Mouse (Mus musculus) intestine, embryonic 16.5 days (tissue): ENCODE data around the gene Pnpla8. TPM values are rescaled to one million over a fixed set of nuclear protein-coding genes. Genes with fewer than 3 reads are reported as not detected.
"Not testable (repeated sequence)": the region's sequence is repeated elsewhere in the genome, so short reads cannot be mapped to it uniquely, and the experiment has no call there.

Experiments used
- ATAC-seq: fragments of 200-750 bp; cut with Nextera tagmentation; 2 replicates; pipeline ENCODE4 v1.8.0; 2017; ENCODE audit warnings: moderate TSS enrichment, moderate library complexity
- H3K27ac ChIP-seq: fragments of 300-500 bp; sonication (generic); 2 replicates; pipeline ENCODE4 v1.5.1; 2014; ENCODE audit warnings: mild to moderate bottlenecking, low read length
- H3K27me3 ChIP-seq: fragments of 300-500 bp; sonication (generic); replicated peaks from 2 replicates; pipeline ENCODE4 v1.6.1; 2014; ENCODE audit warnings: low read length, control low read depth, mixed read lengths; ENCODE audit not compliant: control insufficient read depth, insufficient read depth
- H3K36me3 ChIP-seq: fragments of 300-500 bp; sonication (generic); 2 replicates; pipeline ENCODE4 v1.6.1; 2014; ENCODE audit warnings: low read length, control low read depth; ENCODE audit not compliant: control insufficient read depth, insufficient read depth
- H3K4me1 ChIP-seq: fragments of 300-500 bp; sonication (generic); 2 replicates; pipeline ENCODE4 v1.6.1; 2014; ENCODE audit warnings: low read length, control low read depth, mixed read lengths; ENCODE audit not compliant: control insufficient read depth, insufficient read depth
- H3K4me2 ChIP-seq: fragments of 300-500 bp; sonication (generic); 2 replicates; pipeline ENCODE4 v1.6.1; 2014; ENCODE audit warnings: low read depth, low read length, control low read depth
- H3K4me3 ChIP-seq: fragments of 300-500 bp; sonication (generic); 2 replicates; pipeline ENCODE4 v1.5.1; 2014; ENCODE audit warnings: mild to moderate bottlenecking, low read length
- H3K9ac ChIP-seq: fragments of 300-500 bp; sonication (generic); 2 replicates; pipeline ENCODE4 v1.6.1; 2014; ENCODE audit warnings: low read depth, low read length
- H3K9me3 ChIP-seq: fragments of 300-500 bp; sonication (generic); 2 replicates; pipeline ENCODE4 v1.6.1; 2016; ENCODE audit warnings: low read length, control low read depth; ENCODE audit not compliant: control insufficient read depth
- WGBS: fragments of 180-500 bp; shearing (Covaris S2); extraction: QIAGEN DNeasy Blood & Tissue Kit; methylation state at CpG from one replicate; pipeline ENCODE4 v1.1.7; 2014; 5-methylcytosine and 5-hydroxymethylcytosine counted together
- polyA plus RNA-seq: library from polyadenylated mRNA; unstranded; fragments of >200 nt; fragmentation: Nextera tagmentation; extraction: Ambion mirVana; gene quantifications from 2 replicates; pipeline ENCODE4 v1.2.1, GENCODE M21; 2015

The Pnpla8 gene
- polyA plus RNA-seq, 1 experiment from 2014 or later: 56.6 TPM

DNA sequence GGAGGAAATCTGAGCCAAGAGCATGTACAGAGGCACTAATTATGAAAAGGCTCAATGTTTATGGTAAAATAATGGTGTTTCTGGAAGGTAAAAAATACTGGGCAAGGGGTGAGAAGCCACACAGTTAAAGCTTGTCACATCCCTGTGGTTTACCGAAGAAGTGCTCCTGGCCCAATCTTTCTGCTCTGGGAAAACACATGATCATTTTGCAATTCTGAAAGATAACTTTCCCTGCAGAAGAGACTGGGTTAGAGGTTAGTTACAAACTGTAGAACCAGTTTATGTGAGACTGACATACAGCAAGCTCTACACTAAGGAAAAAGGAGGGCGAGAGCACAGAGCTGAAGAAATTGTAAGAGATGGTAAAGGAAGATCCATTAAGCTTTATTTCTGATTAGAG, 46.0 kb downstream of the Pnpla8 start:
- Histone ChIP-seq H3K4me1 (peaks cover 4% of the 10 kb centered on the region; the same call in 1 of the 2 replicates), H3K36me3 (no peaks in the 10 kb centered on the region), H3K27ac (no peak overlapping the region), H3K4me2 (no peak overlapping the region), H3K27me3 (no peaks in the 10 kb centered on the region), H3K9ac (no peak overlapping the region), H3K4me3 (no peak overlapping the region), H3K9me3 (no peaks in the 10 kb centered on the region)
- 89% methylated on average over 2 of the region's 2 CpGs for WGBS
- no peak for ATAC-seq

DNA sequence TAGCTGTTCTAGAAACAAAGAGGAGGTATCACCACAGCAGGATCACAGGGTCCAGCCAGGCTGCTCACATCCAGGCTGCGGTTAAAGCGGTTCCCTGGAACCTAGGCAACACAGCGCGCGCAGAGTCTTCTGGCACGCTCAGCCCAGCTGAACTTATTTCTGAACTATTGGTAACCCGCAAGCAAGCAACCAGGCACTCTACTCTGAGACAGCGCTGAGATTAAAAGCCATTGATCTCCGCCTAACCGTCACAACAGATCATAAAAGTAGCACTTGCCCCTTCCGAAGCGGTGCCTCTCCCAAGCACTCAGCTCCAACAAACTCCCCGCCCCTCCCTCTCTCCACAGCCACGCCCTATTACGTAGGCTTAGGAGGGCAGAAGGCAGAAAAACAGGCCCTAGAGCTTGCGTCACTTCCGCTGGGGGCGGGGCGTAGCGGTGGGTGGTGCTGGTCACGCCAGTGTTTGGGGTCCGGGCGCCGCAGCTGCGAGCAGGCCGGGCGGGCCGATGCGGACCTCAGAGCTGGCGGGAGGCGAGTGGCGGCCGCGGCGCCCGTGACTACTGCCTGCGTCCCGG, 47.6 kb downstream of the Pnpla8 start:
- under 1% methylated on average over 34 of the region's 38 CpGs for WGBS
- Histone ChIP-seq H3K4me1 (peaks cover 4% of the 10 kb centered on the region; the same call in 1 of the 2 replicates), H3K9ac (peak overlapping the region; percentile 90), H3K4me3 (peak overlapping the region; percentile 81), H3K9me3 (no peaks in the 10 kb centered on the region), H3K36me3 (no peaks in the 10 kb centered on the region), H3K27me3 (no peaks in the 10 kb centered on the region), H3K27ac (peak overlapping the region; percentile 97), H3K4me2 (peak overlapping the region; percentile 69)
- ATAC-seq: peak; percentile 99

DNA sequence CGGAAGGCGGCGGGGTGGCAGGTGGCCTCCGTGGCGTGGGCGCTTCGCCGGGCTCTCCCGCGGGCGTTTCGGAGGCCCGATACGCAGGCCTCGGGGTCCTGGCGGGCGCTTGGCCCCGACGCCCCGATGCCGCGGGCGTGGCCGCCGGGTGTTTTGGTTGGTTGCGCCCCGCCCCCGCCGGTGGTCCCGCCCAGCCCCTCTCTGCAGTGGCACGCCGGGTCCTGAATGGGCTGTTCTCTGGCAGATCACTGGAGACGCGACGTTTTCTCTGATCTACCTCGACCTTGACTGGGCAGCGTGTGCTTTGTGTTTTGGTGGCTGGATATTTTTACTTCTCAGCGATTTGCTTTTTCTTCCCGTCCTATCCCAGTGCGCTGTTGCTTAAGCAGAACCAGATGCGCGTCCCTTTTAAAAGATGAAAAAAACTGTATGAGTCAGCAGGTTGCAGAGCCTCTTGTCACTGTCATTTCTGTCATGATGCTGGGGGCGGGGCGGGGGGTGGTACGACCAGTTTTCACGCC, 48.2 kb downstream of the Pnpla8 start:
- Histone ChIP-seq H3K9me3 (no peaks in the 10 kb centered on the region), H3K4me2 (peak overlapping the region; percentile 69), H3K27ac (peak overlapping the region; percentile 97), H3K4me3 (peak overlapping the region; percentile 81), H3K4me1 (peaks cover 4% of the 10 kb centered on the region; the same call in 1 of the 2 replicates), H3K36me3 (no peaks in the 10 kb centered on the region), H3K9ac (peak overlapping the region; percentile 90), H3K27me3 (no peaks in the 10 kb centered on the region)
- WGBS: under 1% methylated on average over 45 of the region's 46 CpGs
- peak; percentile 89 for ATAC-seq

DNA sequence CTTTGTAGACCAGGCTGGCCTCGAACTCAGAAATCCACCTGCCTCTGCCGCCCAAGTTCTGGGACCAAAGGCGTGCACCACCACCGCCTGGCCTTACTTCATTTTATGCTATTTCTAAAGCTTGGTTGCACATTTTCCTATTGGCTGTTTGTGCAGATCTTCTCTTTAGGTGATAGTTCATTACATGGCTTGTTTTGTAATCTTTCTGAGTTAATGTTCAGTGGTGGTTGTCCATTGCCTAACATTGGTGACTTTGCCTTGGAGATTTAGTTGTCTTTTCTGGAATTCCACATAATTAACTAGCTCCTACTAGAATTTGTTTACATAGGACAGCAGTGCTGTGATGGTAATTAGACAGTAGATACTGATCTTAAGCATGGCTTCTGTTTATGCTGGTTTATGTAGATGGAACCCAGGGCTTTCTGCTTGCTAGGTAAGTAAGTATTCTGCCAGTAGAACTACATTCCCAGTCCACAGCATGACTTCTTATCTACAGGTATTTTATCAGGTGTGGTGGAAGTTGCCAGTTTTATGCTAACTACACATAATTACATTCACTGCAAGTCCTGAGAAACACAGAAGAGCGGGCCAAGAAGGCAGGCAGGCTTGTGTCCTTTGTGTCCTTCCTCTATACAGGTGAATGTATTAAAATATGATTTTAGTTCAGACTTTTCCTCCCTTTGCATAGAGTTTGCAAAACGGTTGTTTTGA, 53.1 kb downstream of the Pnpla8 start:
- Histone ChIP-seq H3K4me1 (no peaks in the 10 kb centered on the region), H3K4me2 (no peak overlapping the region), H3K27me3 (no peaks in the 10 kb centered on the region), H3K27ac (peak overlapping the region; percentile 28; the same call in 1 of the 2 replicates), H3K9me3 (no peaks in the 10 kb centered on the region), H3K9ac (no peak overlapping the region), H3K36me3 (no peaks in the 10 kb centered on the region), H3K4me3 (no peak overlapping the region)
- peak; percentile 63 for ATAC-seq
- WGBS: 88% methylated on average over 6 of the region's 6 CpGs

DNA sequence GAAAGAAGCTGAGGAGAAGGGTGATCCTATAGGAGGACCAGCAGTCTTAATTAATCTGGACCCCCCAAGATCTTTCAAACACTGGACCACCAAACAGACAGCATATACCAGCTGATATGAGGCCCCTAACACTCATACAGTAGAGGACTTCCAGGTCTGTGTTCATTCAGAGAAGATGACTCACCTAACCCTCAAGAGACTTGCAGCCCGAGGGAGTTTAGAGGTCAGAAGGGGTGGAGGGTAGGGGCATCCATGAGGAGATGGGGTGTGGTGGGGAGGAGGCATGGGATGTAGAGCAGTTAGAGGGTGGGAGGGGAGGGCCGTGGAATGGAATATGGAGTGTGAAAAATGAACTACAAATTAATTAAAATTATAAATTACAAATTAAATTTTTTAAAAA, 59.0 kb downstream of the Pnpla8 start:
- not testable (repeated sequence) for H3K27me3 ChIP-seq, H3K4me3 ChIP-seq, H3K9me3 ChIP-seq, H3K9ac ChIP-seq, H3K4me1 ChIP-seq, H3K36me3 ChIP-seq, H3K4me2 ChIP-seq, H3K27ac ChIP-seq
- ATAC-seq: peak; percentile 39; the same call in 1 of the 2 replicates
- 54% methylated on average over 2 of the region's 2 CpGs for WGBS

DNA sequence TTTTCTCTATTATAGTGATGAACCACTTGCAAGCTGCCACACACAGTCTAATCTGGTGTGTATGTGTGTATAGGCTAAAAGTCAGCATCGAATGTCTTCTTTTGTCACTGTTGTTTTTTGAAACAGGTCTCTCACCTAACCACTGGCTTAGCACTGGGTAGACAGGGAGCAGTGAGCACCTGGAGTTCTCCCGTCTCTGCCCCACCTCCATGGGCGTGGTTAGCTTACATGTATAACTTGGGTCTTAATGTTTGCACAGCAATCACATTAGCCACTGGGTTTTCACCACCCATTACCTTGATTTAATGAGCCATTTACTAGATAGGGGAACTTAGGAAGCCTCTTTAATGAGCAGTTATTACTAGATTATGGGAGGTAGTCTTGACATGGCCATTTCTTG, 60.4 kb downstream of the Pnpla8 start:
- no peak overlapping the region for H3K4me3 ChIP-seq
- WGBS: 63% methylated on average over 3 of the region's 3 CpGs
- ATAC-seq: peak; percentile 90
- no peaks in the 10 kb centered on the region for H3K9me3 ChIP-seq
- no peaks in the 10 kb centered on the region for H3K27me3 ChIP-seq
- no peaks in the 10 kb centered on the region; the same call in 1 of the 2 replicates for H3K4me1 ChIP-seq
- H3K36me3 ChIP-seq: 0 out of 2 replicates have a peak, but pooled peaks cover 2% of the 10 kb centered on the region
- no peak overlapping the region for H3K9ac ChIP-seq
- H3K4me2 ChIP-seq: no peak overlapping the region
- no peak overlapping the region for H3K27ac ChIP-seq

DNA sequence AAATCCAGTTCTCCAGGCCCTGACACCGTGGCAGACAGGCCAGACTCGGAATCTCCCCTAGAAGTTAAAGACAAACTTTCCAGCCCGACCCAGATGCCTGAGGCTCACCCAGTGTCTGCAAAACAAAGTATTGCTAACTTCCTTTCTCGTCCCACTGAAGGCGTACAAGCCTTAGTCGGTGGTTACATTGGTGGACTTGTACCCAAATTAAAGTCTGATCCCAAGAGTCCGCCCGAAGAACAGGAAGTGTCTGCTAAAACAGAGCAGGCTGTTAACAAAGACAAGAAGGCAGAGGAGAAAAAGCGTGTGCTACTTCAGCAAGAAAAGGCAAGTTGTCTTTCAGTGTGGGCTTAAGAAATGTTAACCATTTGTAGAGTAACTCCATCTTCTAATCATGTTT, 62.2 kb downstream of the Pnpla8 start:
- no peak overlapping the region for H3K4me3 ChIP-seq
- H3K36me3 ChIP-seq: 0 out of 2 replicates have a peak, but pooled peaks cover 2% of the 10 kb centered on the region
- no peak overlapping the region for H3K4me2 ChIP-seq
- H3K27ac ChIP-seq: no peak overlapping the region
- no peak for ATAC-seq
- no peaks in the 10 kb centered on the region for H3K27me3 ChIP-seq
- H3K9ac ChIP-seq: no peak overlapping the region
- H3K4me1 ChIP-seq: no peaks in the 10 kb centered on the region; the same call in 1 of the 2 replicates
- WGBS: 61% methylated on average over 9 of the region's 9 CpGs
- H3K9me3 ChIP-seq: no peaks in the 10 kb centered on the region

DNA sequence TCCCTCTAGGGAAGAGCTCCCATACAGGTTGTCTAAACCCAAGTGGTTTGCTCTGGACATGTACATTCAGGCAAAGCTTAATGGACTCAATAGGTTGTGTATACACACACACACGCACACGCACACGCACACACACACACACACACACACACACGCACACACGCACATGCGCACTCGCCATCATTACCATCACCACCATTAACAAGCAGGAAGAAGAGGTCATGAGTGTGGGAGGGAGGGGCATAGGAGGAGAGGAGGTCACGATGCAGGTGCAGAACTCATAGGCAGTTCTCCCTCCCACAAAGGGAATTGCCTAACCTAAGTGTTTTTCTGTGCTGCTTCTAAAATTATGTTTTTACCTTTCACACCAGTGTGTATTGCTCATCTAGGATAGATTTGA, 65.8 kb downstream of the Pnpla8 start:
- WGBS: 93% methylated on average over 8 of the region's 8 CpGs
- H3K4me1 ChIP-seq: no peaks in the 10 kb centered on the region
- no peaks in the 10 kb centered on the region for H3K9me3 ChIP-seq
- no peak for ATAC-seq
- no peaks in the 10 kb centered on the region for H3K27me3 ChIP-seq
- 0 out of 2 replicates have a peak, but pooled peaks cover 5% of the 10 kb centered on the region for H3K36me3 ChIP-seq
- no peak overlapping the region for H3K4me2 ChIP-seq
- no peak overlapping the region for H3K9ac ChIP-seq
- H3K4me3 ChIP-seq: no peak overlapping the region
- H3K27ac ChIP-seq: no peak overlapping the region

DNA sequence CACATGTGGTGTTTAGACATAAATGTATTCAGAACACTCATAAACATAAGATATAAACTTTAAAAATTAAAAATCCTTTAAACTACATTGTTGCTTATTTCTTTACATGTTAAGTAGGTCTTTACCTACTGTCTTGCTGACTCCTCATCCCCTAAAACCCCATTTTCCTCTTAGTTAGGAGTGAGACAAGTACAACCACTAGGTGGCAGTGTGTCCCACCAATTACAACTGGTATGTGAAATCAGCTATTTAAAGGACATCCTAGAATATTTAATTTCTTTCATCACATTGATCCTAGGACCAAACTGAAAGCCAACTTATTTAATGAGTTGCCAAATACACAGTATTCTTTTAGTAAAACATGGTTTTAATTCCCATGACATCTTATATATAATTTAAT, 71.1 kb downstream of the Pnpla8 start:
- H3K9ac ChIP-seq: no peak overlapping the region
- no peak overlapping the region for H3K4me2 ChIP-seq
- no peaks in the 10 kb centered on the region for H3K27me3 ChIP-seq
- no peaks in the 10 kb centered on the region for H3K4me1 ChIP-seq
- H3K27ac ChIP-seq: no peak overlapping the region
- H3K9me3 ChIP-seq: no peaks in the 10 kb centered on the region
- H3K4me3 ChIP-seq: no peak overlapping the region
- ATAC-seq: no peak
- 0 out of 2 replicates have a peak, but pooled peaks cover 2% of the 10 kb centered on the region for H3K36me3 ChIP-seq
